Mouse (Mus musculus): ENCODE data around the gene Fmn2. TPM values are rescaled to one million over a fixed set of nuclear protein-coding genes. Genes with fewer than 3 reads are reported as not detected.

Gene Fmn2
- 0.28 and 0.45 TPM in 2 replicates for polyA plus RNA-seq (2015; fragmentation: Nextera tagmentation; extraction: Ambion mirVana)

DNA sequence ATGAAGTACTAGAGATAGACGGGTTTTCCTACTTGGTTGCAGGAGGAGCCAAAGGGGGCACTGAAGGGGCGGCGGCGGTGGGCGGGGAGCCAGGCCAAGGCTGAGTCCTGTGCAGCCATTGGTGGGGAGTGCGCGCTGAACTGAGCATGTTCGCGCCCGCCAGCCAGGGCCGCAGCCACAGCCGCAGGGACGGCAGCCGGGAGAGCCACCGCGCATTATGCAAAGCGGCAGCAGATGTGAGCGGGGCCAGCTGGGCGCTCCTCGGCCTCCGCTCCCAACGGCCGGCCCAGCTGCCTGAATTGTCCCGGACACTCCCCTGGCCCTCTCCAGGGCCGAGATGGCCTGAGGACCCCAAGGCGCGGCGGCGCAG is at the start of gene Fmn2:
TSS of gene Fmn2 (plus strand) at position 165 of the 370 bp plus-strand sequence.
- no peaks in the 10 kb centered on the region for H3K36me3 ChIP-seq
- peak within 1 kb of the TSS; percentile 44 for H3K9ac ChIP-seq
- H3K27me3 ChIP-seq = peaks cover 23% of the 10 kb centered on the region
- peaks cover 20% of the 10 kb centered on the region for H3K4me1 ChIP-seq
- peak within 1 kb of the TSS; percentile 58 for H3K4me3 ChIP-seq
- peak within 1 kb of the TSS; percentile 98 for H3K4me2 ChIP-seq
- no peak within 1 kb of the TSS for H3K27ac ChIP-seq
- WGBS = under 1% methylated on average over 28 of the region's 29 CpGs
- H3K9me3 ChIP-seq = no peaks in the 10 kb centered on the region
- peak; percentile 97 for ATAC-seq (ENCODE audit: borderline replicate concordance, extremely low read depth, low FRiP score, low TSS enrichment)

DNA sequence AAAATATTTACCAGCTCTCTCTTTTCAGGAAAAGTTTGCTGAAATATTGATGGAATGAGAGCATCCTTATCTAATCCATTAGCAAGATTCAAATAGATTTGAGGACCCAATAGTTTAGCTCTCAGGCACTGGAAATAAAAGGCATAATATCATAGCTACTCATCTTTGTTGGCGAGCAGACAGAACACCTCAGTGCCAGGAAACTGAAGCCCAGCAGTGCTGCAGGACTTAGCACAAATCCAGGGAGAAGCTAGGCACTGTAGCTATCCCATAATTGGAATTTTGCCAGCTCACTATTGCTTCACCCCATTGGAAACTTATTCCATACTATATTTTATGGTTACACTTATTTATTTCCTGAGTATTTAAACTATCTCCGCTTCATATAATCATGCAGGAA is 46.5 kb upstream of the Fmn2 start:
- Histone ChIP-seq H3K4me2 (no peak overlapping the region), H3K4me3 (no peak overlapping the region), H3K9me3 (no peaks in the 10 kb centered on the region), H3K4me1 (no peaks in the 10 kb centered on the region), H3K27ac (no peak overlapping the region), H3K36me3 (no peaks in the 10 kb centered on the region), H3K9ac (no peak overlapping the region), H3K27me3 (no peaks in the 10 kb centered on the region)
- 76% methylated on average over 2 of the region's 2 CpGs for WGBS
- ATAC-seq (ENCODE audit: borderline replicate concordance, extremely low read depth, low FRiP score, low TSS enrichment) = no peak

DNA sequence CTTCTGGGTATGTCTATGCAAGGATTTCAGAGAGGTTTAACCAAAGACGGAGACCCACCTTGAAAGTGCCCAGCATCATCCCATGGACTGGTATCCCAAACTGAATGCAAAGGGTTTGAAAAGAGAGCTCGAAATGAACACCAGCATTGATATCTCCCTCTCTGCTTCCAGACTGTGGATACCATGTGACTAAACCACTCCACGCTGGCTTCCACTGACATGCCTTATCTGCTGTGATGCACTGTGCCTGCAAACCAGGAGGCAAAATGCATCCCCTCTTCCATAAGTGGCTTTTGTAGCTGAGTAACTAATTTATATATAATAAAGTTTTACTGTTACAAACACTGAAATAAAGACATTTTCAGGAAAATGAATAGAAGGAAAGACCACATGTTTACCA is 36.2 kb upstream of the Fmn2 start:
- Histone ChIP-seq H3K4me2 (no peak overlapping the region), H3K4me3 (no peak overlapping the region), H3K9me3 (no peaks in the 10 kb centered on the region), H3K27me3 (no peaks in the 10 kb centered on the region), H3K27ac (no peak overlapping the region), H3K4me1 (no peaks in the 10 kb centered on the region), H3K9ac (no peak overlapping the region), H3K36me3 (no peaks in the 10 kb centered on the region)
- no peak for ATAC-seq (ENCODE audit: borderline replicate concordance, extremely low read depth, low FRiP score, low TSS enrichment)
- WGBS = 71% methylated on average over 3 of the region's 3 CpGs

DNA sequence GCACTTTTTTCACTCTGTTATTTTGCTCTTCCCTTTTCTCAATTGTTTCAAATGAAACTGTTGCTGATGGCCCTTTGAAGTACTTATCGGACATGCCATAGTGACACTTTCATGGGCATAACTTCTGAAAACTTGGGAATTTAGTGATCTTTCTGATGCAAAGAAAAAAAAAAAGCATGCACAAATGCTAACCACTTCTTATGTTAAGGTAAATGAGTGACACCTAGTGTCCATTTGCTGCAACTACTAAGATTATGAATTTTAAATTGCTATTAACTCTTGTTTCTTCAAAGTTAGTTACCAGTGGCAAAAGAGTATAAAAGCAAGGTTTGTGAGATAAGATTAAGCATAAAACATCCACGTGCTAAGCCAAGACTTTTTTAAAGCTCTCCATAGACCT is 35.4 kb upstream of the Fmn2 start:
- Histone ChIP-seq H3K36me3 (no peaks in the 10 kb centered on the region), H3K4me1 (no peaks in the 10 kb centered on the region), H3K27me3 (no peaks in the 10 kb centered on the region), H3K9me3 (no peaks in the 10 kb centered on the region), H3K9ac (no peak overlapping the region), H3K27ac (no peak overlapping the region), H3K4me3 (no peak overlapping the region), H3K4me2 (no peak overlapping the region)
- no peak for ATAC-seq (ENCODE audit: borderline replicate concordance, extremely low read depth, low FRiP score, low TSS enrichment)
- WGBS = 33% methylated on average over 2 of the region's 2 CpGs

DNA sequence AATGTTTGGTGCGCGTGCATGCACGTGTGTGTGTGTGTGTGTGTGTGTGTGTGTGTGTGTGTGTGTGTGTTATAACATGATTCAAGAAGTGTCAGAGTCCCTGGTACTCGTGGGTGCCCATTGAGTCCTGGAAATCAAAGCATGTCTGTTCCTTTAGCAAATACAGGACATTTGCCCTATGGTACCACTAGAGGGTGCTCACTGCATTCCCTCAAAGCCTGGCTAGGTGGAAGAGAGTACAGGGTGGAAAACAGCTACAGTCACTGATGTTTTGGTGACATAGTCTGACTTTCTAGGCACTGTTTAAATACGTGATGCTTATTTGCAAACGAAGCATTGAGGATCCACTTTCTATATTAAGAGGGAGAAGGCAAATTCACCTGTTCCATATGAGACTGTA is 31.9 kb upstream of the Fmn2 start:
- no peaks in the 10 kb centered on the region for H3K4me1 ChIP-seq
- ATAC-seq (ENCODE audit: borderline replicate concordance, extremely low read depth, low FRiP score, low TSS enrichment) = no peak
- H3K9ac ChIP-seq = no peak overlapping the region
- no peaks in the 10 kb centered on the region for H3K9me3 ChIP-seq
- no peaks in the 10 kb centered on the region for H3K27me3 ChIP-seq
- H3K4me3 ChIP-seq = no peak overlapping the region
- H3K36me3 ChIP-seq = no peaks in the 10 kb centered on the region
- WGBS = 5% methylated on average over 6 of the region's 6 CpGs
- H3K4me2 ChIP-seq = no peak overlapping the region
- H3K27ac ChIP-seq = no peak overlapping the region

DNA sequence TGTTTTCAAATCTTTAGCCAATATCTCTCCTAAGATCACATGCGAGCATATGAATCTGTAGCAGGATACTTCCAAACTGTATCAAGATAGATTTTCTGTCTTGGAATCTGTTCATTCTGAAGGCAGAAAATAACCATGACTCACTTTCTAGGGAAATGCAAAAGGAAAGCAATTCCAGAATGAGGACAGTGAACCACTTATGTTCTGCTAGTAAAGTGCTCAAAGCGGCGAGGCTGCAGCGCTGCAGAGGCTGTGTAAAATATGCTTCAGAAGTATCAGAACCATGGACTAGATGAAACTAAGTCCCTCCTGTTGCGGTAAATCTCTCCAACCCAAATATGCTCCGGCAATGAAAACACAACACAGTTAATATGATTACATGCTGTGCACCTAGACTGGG is 19.1 kb upstream of the Fmn2 start:
- Histone ChIP-seq H3K36me3 (no peaks in the 10 kb centered on the region), H3K9me3 (no peaks in the 10 kb centered on the region), H3K4me3 (no peak overlapping the region), H3K27me3 (no peaks in the 10 kb centered on the region), H3K4me2 (no peak overlapping the region), H3K27ac (no peak overlapping the region), H3K9ac (no peak overlapping the region), H3K4me1 (no peaks in the 10 kb centered on the region)
- WGBS = 81% methylated on average over 6 of the region's 6 CpGs
- ATAC-seq (ENCODE audit: borderline replicate concordance, extremely low read depth, low FRiP score, low TSS enrichment) = no peak

DNA sequence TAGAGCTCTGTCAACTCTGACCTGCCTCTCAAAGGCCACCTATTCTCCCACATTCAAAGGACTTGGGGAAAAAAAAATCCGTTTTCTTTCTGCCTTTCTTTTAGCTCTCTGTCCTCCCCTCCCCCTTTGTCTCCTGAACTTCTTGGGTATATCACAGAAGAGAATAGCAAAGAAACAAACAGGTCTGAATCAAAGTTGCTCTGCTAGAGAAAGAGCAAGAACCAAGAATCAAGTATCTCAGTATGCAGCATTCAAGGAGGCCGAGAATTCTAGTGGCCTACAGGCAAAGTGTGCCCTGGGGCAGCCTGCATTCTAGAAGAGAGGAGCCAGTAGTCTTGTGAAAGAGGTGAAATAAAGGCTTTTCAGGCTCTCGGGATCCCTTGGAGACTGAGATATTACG is 1.6 kb upstream of the Fmn2 start:
- no peak for ATAC-seq (ENCODE audit: borderline replicate concordance, extremely low read depth, low FRiP score, low TSS enrichment)
- H3K9ac ChIP-seq = no peak overlapping the region
- no peaks in the 10 kb centered on the region for H3K9me3 ChIP-seq
- no peak overlapping the region for H3K4me2 ChIP-seq
- H3K27me3 ChIP-seq = peaks cover 23% of the 10 kb centered on the region
- 43% methylated on average over 4 of the region's 4 CpGs for WGBS
- no peaks in the 10 kb centered on the region for H3K36me3 ChIP-seq
- no peak overlapping the region for H3K4me3 ChIP-seq
- H3K4me1 ChIP-seq = peaks cover 20% of the 10 kb centered on the region
- H3K27ac ChIP-seq = no peak overlapping the region

DNA sequence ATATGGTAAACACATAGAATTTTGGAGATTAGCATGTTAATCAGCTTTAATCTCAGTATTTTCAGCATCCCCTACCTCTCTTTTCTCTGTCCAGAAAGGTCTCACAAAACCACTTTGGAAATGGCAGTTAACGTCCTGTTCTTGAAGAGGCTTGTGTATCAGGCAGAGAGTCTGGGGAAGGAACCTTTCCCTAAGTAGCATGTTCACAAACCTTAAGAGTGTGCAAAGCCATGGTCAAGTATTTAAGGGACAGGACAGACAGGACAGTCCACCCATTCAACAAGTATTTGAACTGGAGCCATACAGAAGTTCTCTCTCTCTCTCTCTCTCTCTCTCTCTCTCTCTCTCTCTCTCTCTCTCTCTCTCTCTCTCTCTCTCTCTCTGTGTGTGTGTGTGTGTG is 614 bp upstream of the Fmn2 start:
- Histone ChIP-seq H3K4me3 (no peak overlapping the region), H3K27ac (no peak overlapping the region), H3K36me3 (no peaks in the 10 kb centered on the region), H3K4me1 (peaks cover 20% of the 10 kb centered on the region), H3K9me3 (no peaks in the 10 kb centered on the region), H3K9ac (no peak overlapping the region), H3K27me3 (peaks cover 23% of the 10 kb centered on the region), H3K4me2 (peak overlapping the region; percentile 98; the same call in 1 of the 2 replicates)
- WGBS = 46% methylated on average over 1 of the region's 1 CpGs
- ATAC-seq (ENCODE audit: borderline replicate concordance, extremely low read depth, low FRiP score, low TSS enrichment) = no peak

DNA sequence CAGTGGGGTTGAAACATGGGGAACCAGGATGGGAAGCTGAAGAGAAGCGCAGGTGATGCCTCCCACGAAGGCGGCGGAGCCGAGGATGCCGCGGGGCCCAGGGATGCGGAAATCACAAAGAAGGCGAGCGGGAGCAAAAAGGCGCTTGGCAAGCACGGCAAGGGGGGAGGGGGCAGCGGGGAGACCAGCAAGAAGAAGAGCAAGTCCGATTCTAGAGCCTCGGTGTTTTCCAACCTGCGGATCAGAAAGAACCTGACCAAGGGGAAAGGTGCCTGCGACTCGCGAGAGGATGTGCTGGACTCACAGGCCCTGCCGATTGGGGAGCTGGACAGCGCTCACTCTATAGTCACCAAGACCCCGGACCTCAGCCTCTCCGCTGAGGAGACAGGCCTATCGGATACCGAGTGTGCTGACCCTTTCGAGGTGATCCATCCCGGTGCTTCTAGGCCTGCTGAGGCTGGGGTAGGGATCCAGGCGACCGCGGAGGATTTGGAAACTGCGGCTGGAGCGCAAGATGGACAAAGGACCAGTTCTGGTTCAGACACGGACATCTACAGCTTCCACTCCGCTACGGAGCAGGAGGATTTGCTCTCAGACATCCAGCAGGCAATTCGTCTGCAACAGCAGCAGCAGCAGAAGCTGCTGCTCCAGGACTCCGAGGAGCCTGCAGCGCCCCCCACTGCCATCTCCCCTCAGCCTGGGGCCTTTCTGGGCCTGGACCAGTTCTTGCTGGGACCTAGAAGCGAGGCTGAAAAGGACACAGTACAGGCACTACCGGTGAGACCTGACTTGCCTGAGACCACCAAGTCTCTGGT is 613 bp downstream of the Fmn2 start:
- peaks cover 23% of the 10 kb centered on the region for H3K27me3 ChIP-seq
- peak overlapping the region; percentile 98 for H3K4me2 ChIP-seq
- peak overlapping the region; percentile 44 for H3K9ac ChIP-seq
- H3K27ac ChIP-seq = no peak overlapping the region
- no peaks in the 10 kb centered on the region for H3K9me3 ChIP-seq
- peaks cover 20% of the 10 kb centered on the region for H3K4me1 ChIP-seq
- WGBS = under 1% methylated on average over 40 of the region's 40 CpGs
- peak; percentile 50 for ATAC-seq (ENCODE audit: borderline replicate concordance, extremely low read depth, low FRiP score, low TSS enrichment)
- no peaks in the 10 kb centered on the region for H3K36me3 ChIP-seq
- H3K4me3 ChIP-seq = peak overlapping the region; percentile 58

DNA sequence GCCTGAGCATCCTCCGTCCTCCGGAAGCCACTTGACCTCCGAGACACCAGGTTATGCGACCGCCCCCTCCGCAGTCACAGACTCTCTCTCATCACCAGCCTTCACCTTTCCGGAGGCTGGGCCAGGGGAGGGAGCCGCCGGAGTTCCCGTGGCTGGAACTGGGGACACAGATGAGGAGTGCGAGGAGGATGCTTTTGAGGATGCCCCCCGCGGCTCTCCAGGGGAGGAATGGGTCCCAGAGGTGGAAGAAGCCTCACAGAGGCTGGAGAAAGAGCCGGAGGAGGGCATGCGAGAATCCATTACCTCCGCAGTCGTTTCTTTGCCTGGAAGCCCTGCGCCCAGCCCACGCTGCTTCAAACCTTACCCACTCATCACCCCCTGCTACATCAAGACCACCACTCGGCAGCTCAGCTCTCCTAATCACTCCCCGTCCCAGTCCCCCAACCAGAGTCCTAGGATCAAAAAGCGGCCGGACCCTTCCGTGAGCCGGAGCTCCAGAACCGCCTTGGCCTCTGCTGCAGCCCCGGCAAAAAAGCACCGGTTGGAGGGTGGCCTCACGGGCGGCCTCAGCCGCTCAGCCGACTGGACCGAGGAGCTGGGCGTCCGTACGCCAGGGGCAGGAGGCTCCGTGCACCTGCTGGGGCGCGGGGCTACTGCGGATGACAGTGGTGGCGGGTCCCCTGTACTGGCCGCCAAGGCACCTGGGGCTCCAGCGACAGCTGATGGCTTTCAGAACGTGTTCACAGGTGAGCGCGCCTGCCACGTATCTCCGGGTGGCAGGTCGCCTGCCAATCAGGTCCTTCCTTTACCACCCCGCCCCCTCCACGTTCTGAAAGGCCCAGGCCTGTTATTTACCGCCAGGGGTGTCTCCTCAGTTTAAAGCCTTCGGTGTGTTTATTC is 1.5 kb downstream of the Fmn2 start:
- Histone ChIP-seq H3K27ac (no peak overlapping the region), H3K9me3 (no peaks in the 10 kb centered on the region), H3K4me2 (peak overlapping the region; percentile 98), H3K9ac (peak overlapping the region; percentile 44; the same call in 1 of the 2 replicates), H3K4me1 (peaks cover 20% of the 10 kb centered on the region), H3K4me3 (peak overlapping the region; percentile 58), H3K36me3 (no peaks in the 10 kb centered on the region), H3K27me3 (peaks cover 23% of the 10 kb centered on the region)
- WGBS = under 1% methylated on average over 53 of the region's 53 CpGs
- ATAC-seq (ENCODE audit: borderline replicate concordance, extremely low read depth, low FRiP score, low TSS enrichment) = peak; percentile 17

DNA sequence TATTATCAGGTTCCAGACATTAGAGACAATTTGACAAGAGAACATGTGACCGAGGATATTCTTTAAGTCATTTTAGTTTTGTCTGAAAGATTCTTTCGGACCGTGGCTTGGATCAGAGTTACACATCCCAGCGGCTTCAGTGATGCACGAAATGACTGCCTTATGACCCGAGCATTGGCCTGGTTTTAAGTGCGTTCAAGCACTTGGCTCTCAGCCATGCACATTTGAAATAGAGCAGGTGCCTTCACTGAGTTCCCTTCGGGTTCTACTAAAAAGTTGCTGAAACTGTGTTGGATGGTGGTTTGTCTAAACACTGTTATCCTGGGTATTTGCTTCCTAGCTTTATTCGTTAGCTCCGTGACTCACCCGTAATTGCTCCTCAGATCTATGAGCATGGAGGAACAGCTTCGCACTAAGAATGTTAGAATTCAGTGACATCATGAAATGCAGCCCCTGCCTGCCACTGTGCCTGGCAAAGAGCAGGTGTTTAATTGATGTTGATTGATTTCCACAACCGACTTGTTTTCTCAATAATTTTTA is 7.0 kb downstream of the Fmn2 start:
- no peak overlapping the region for H3K9ac ChIP-seq
- H3K4me1 ChIP-seq = no peaks in the 10 kb centered on the region
- no peak overlapping the region for H3K4me2 ChIP-seq
- H3K4me3 ChIP-seq = no peak overlapping the region
- H3K36me3 ChIP-seq = no peaks in the 10 kb centered on the region
- no peak for ATAC-seq (ENCODE audit: borderline replicate concordance, extremely low read depth, low FRiP score, low TSS enrichment)
- peaks cover 3% of the 10 kb centered on the region; the same call in 1 of the 2 replicates for H3K27me3 ChIP-seq
- no peaks in the 10 kb centered on the region for H3K9me3 ChIP-seq
- H3K27ac ChIP-seq = no peak overlapping the region
- 67% methylated on average over 13 of the region's 13 CpGs for WGBS

DNA sequence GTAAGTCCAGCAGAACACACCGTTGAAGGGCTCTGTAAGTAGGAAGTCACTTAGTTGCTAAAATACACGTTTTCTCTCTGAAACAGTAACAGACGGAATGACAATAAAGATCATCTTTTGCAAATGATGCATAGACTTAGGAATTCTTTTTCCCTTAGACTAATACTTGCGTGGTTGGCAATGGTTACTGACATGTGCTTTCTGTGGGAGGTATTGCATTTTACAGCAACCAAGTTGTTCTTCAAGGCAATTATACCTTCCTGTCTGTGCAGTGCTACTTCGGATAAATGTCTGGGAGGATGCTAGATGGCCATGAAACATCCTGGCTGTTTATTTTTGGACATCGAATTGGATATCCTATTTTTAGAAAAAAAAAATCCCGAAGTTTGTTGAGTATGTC is 11.8 kb downstream of the Fmn2 start:
- Histone ChIP-seq H3K4me2 (no peak overlapping the region), H3K27ac (no peak overlapping the region), H3K4me3 (no peak overlapping the region), H3K36me3 (no peaks in the 10 kb centered on the region), H3K27me3 (no peaks in the 10 kb centered on the region), H3K9ac (no peak overlapping the region), H3K4me1 (no peaks in the 10 kb centered on the region), H3K9me3 (no peaks in the 10 kb centered on the region)
- WGBS = 69% methylated on average over 7 of the region's 7 CpGs
- no peak for ATAC-seq (ENCODE audit: borderline replicate concordance, extremely low read depth, low FRiP score, low TSS enrichment)

Measured in lung, embryonic 15.5 days (tissue).